Mouse (Mus musculus): ENCODE measurements around the gene Vcp. TPM values are rescaled to one million over a fixed set of nuclear protein-coding genes. Genes with fewer than 3 reads are reported as not detected.

The Vcp gene
- polyA plus RNA-seq (2012; rRNA removed) = 264 and 266 TPM in 2 replicates

GRCm38 (mm10) chr4:43000141-43000986 is at the start of gene Vcp:
Gene Vcp, minus strand, starts transcription at chr4:43000507.

GRCm38 (mm10) chr4:43045659-43046302 is 45.5 kb upstream of the Vcp start, which contains the start of gene Fam214b:
Gene Fam214b, minus strand, starts transcription at chr4:43046220.

GRCm38 (mm10) chr4:43031237-43031995 is 31.1 kb upstream of the Vcp start, which contains the start of gene Stoml2:
Gene Stoml2, minus strand, starts transcription at chr4:43031710.

GRCm38 (mm10) chr4:43025084-43025960 is 25.0 kb upstream of the Vcp start, which contains the start of gene Pigo:
Gene Pigo, minus strand, starts transcription at chr4:43025819.

GRCm38 (mm10) chr4:43010161-43011038 is 10.1 kb upstream of the Vcp start, which contains the start of gene Fancg:
Gene Fancg, minus strand, starts transcription at chr4:43010506.

GRCm38 (mm10) chr4:42969304-42969703 is 31.0 kb downstream of the Vcp start, which contains the start of gene 1700022I11Rik:
Gene 1700022I11Rik, plus strand, starts transcription at chr4:42969604.

GRCm38 (mm10) chr4:42949676-42950051 is 50.6 kb downstream of the Vcp start, which contains the start of gene Dnajb5:
Gene Dnajb5, plus strand, starts transcription at chr4:42949814.

Other genes with a start within 250 kb of the Vcp start
- not detected in 2 replicates for gene Ccl19, start 243.9 kb downstream of the Vcp start, polyA plus RNA-seq (2012; rRNA removed)
- gene Ccl21a, start 226.5 kb downstream of the Vcp start, polyA plus RNA-seq (2012; rRNA removed) = 0.75 and 7.0 TPM in 2 replicates
- 0.02 TPM in 1 of 2 replicates, not detected in the other for gene Fam205a1, start 146.6 kb downstream of the Vcp start, polyA plus RNA-seq (2012; rRNA removed)
- 0.05 and 0.08 TPM in 2 replicates for gene Gm12394, start 143.7 kb downstream of the Vcp start, polyA plus RNA-seq (2012; rRNA removed)
- gene Fam205c, start 126.3 kb downstream of the Vcp start, polyA plus RNA-seq (2012; rRNA removed) = not detected in 2 replicates
- 34.9 and 36.9 TPM in 2 replicates for gene Phf24, start 83.8 kb downstream of the Vcp start, polyA plus RNA-seq (2012; rRNA removed)
- 83.1 and 86.5 TPM in 2 replicates for gene Dnajb5, start 50.7 kb downstream of the Vcp start, polyA plus RNA-seq (2012; rRNA removed)
- gene 1700022I11Rik, start 30.9 kb downstream of the Vcp start, polyA plus RNA-seq (2012; rRNA removed) = 0.17 TPM in 1 of 2 replicates, not detected in the other
- gene Fancg, start 10.0 kb upstream of the Vcp start, polyA plus RNA-seq (2012; rRNA removed) = 33.7 and 37.4 TPM in 2 replicates
- gene Pigo, start 25.3 kb upstream of the Vcp start, polyA plus RNA-seq (2012; rRNA removed) = 28.4 and 32.4 TPM in 2 replicates
- 122 and 139 TPM in 2 replicates for gene Stoml2, start 31.2 kb upstream of the Vcp start, polyA plus RNA-seq (2012; rRNA removed)
- 42.0 and 42.6 TPM in 2 replicates for gene Fam214b, start 45.7 kb upstream of the Vcp start, polyA plus RNA-seq (2012; rRNA removed)
- gene Unc13b, start 58.4 kb upstream of the Vcp start, polyA plus RNA-seq (2012; rRNA removed) = 56.3 and 60.9 TPM in 2 replicates

All from central nervous system, embryonic 14 days (tissue).